Mouse (Mus musculus) 3T3-L1 (cell line): Measurements from ENCODE around the gene Zcchc17.
A peak's percentile ranks its signal among the peaks of the same experiment; 100 is the strongest.

Experiments
- DNase-seq: peaks from one replicate; pipeline ENCODE4 v3.0.0-alpha.2; 2015; ENCODE audit warnings: low read depth, low spot score

Zcchc17 gene

GRCm38 (mm10) chr4:130318122-130318521, 41.6 kb downstream of the Zcchc17 start:
- no peak for DNase-seq

DNA sequence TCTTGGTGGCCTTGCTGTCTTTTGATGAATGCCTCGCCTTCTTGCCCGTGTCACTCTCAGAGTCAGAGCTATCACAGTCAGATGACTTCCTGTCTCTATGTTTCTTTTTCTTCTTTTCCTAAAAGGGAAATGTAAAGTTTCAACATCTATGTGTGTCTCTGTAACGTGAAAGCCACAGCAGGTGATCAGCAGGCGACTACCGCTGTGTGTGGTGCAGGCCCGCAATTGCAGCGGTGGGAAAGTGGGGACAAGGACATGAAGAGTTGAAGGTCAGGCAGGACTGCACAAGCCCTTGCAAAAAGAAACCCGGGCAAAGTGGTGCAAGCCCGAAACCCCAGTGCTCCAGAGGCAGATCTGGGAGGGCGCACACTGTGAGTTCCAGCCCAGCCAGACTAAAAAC, 43.1 kb downstream of the Zcchc17 start:
- DNase-seq: no peak

DNA sequence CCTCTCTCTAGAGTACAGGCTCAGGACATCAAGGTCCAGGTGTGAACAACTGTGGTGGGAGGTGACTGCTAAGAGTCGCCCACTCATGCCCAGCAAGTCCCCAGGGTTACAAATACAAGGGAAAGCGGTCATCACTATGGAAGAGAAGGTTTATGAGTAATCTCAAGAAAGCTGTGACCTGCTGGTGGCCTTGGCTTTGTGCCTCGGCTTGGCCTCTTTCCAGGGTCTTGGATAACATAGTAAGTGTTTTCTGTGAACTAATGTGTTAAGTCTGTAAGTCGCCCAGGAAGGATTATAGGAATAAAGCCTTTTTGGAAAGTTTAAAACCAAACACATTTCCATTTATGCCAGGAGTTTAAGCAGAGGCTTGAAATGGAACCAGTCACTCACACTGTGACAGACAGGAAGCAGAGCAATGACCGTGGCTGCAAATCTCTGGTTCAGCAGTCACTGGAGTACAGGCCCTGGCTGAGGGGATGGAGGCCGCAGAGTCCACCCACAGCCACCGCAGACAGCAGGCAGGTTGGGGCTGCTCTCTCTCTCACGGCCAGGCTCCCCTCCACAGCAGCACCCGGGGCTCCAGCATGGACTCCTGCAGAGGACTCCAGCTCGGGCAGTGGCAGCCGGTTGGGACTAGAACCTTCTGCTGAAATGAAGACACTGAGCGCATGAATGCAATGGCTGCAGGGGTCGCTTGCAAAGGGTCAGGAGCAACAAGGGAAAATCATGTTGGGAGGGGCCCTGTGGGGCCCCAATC, 43.8 kb downstream of the Zcchc17 start:
- peak; percentile 54 for DNase-seq

- no peak for DNase-seq
Measured at GRCm38 (mm10) chr4:130313552-130313951, 46.2 kb downstream of the Zcchc17 start.

GRCm38 (mm10) chr4:130312526-130312925, 47.2 kb downstream of the Zcchc17 start:
- no peak for DNase-seq

- DNase-seq: no peak
Measured at GRCm38 (mm10) chr4:130309254-130309653, 50.5 kb downstream of the Zcchc17 start.

- DNase-seq: no peak
Measured at GRCm38 (mm10) chr4:130308231-130309081, 51.3 kb downstream of the Zcchc17 start, which contains the start of the genes Fabp3 and Gm10570. TSS of gene Fabp3 (plus strand) at chr4:130308595. TSS of gene Gm10570 (minus strand) at chr4:130308674.

GRCm38 (mm10) chr4:130307851-130308230, 51.9 kb downstream of the Zcchc17 start:
- DNase-seq: no peak

GRCm38 (mm10) chr4:130306796-130307630, 52.7 kb downstream of the Zcchc17 start:
- no peak for DNase-seq

GRCm38 (mm10) chr4:130304746-130305145, 55.0 kb downstream of the Zcchc17 start:
- DNase-seq: no peak

DNA sequence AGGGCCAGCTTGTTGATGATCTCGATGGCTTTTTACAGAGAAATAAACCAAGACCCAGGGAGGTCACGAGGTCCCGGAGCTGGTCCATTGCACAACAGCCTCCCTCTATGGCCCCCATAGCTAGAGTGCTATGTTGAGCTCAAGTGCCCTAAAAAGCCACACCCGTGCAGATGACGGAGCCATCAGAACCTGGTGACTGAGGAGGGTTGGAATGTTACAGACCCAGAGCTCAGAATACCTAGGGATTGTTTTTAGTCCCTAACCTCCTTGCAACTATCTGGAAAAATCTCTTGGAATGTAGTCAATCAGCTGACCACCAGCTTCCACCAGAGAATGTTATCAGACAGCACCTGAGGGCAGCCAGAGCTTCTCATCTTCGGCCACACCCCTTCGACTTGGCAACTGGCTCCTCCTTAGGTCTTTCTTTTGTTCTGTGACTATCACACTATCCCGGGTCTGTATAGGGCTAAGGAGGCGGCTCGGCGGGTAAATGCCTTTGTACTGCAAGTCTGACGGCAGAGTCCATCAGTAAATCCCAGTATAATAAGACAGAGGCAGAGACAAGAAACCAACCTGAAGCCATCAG, 57.4 kb downstream of the Zcchc17 start:
- no peak for DNase-seq

- no peak for DNase-seq
Measured at GRCm38 (mm10) chr4:130299629-130300018, 60.1 kb downstream of the Zcchc17 start.

DNA sequence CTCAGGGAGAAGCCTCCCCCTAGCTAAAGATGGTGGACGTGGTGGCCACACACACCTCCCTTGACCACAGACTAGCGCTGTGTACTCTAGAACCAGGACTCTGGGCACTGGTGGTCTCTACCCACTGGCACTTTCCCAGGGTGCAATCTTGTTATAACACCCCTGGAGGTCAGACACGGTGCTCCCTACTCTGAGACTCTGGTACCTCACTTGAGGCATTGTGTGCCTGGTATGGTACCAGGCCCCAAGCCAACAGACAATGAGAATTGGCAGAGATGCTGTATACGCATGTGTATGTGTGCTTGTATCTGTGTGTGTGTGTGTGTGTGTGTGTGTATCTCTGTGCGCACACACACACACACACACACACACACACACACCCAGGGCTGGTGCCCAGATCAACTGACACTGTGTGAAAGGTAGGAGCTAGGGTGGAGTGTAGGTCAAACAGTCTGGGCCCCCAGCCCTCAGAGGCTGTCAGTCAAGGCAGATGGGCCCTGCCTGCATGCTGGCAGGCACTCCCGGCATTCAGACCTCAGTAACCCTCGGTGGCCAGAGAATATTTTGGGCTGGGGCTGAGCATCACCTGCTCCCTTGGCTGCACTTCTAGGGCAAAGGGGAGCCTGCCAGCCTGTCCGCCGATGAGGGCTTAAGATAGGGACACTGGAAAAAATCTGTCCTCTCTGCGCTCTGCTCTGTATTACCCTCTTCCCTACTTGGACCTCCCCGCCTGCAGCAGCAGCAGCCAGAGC, 60.7 kb downstream of the Zcchc17 start:
- DNase-seq: no peak

- peak; percentile 57 for DNase-seq
Measured at GRCm38 (mm10) chr4:130297123-130297529, 62.6 kb downstream of the Zcchc17 start.

GRCm38 (mm10) chr4:130296243-130296965, 63.3 kb downstream of the Zcchc17 start:
- no peak for DNase-seq

DNA sequence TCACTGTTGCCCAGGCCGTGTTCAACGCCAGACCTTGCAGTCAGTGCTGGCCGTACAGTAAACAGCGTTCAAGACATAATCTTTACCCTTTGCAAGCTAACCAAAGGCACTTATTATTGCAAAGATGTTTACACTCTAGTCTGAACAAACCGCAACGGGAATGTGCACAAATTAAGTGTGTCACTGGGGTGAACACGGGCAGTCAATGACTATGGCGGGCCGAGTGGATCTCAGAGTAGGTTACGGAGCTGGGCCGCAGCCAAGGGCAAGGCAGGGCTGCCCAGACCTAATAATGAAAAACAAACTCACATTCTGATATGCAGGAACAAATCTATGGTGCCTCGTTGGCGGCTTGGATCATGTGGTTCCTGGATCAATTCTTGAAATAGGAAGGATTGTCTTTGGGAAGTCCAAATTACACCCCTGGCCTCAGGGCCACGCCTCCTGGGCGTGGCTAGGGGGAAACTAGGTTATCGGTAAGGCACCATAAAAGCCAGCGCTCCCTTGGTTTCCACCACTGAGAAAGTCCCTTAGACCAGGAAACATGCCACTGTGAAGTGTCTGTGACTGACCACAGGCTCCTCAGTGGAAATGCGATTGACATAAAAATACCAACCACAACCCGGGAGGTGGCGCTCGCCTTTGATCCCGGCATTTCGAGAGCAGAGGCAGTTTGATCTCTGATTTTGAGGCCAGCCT, 64.5 kb downstream of the Zcchc17 start:
- DNase-seq: no peak

DNA sequence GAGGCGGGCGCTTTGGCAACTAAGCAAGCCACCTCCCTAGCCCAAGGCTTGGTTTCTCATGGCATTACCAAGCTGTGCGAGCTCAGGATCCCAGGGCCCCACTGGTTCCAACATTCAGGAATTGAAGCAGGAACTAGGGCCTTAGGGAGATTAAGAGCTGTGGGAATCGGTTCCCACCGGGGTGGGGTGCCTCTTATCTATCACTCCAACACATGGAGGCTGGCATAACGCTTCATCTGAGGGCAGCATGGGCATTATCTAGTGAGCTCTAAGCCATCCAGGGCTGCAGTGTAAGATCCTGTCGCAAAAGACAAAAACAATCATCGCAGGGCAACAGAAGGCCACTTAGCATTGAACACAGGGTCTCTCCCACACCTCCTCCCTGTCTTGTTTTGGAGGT, 65.2 kb downstream of the Zcchc17 start:
- no peak for DNase-seq

- DNase-seq: peak; percentile 86
Measured at GRCm38 (mm10) chr4:130292271-130292670, 67.5 kb downstream of the Zcchc17 start.

DNA sequence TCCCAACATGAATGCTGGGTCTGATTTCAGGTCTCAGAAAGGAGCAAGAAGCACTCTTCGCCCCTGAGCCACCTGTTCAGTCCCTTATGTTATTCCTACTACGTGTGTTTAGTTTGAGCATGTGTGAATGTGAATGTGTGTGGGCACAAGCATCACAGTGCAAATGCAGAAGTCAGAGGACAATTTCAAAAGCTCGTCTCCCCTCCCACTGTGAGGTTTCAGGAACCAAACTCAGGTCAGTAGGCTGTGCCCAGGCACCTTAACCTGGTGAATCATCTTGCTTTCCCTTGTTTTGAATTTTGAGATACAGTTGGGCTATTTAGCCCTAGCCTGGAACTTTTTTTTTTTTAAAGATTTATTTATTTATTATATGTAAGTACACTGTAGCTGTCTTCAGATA, 69.9 kb downstream of the Zcchc17 start:
- DNase-seq: no peak
